Mouse (Mus musculus): ENCODE results near the gene Vldlr.

Vldlr gene

DNA sequence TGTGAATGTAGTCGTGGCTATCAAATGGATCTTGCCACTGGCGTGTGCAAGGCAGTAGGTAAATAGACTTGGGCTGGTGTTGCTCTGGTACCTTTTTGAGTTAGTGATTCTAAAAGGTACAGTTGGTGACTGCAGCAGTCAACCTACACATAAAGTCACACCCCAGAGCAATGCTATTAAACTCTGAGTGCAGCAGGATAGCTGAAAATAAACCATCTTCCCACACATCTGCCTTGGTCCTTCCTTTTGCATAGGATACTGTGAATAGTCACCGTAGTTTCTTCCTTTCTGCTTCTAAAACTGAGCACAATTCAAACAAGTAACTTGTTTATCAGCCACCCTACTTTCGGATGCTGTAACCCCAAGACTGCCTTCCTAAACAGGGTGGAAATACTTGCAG lies 23.6 kb downstream of the Vldlr start:
- no peak for DNase-seq

- DNase-seq = no peak
Observed at GRCm38 (mm10) chr19:27243527-27243926, 27.2 kb downstream of the Vldlr start.

DNA sequence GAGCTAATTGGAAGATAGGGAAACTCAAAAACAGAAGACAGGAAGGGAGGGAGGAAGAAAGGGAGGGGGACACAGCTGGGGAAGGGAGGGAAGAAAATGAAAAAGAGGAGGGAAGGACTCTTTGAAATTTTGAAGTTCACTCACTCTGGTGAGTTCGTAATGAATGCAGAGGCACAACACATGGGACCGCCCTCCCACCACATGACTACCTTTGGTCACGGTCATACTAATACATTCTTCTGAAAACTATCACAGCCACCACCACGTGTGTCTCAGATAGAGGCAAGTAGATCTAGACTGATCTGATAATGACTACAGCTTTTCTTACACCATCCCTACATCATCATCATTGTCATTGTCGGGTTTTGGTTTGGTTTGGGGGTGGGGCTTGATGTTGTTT lies 38.5 kb downstream of the Vldlr start:
- DNase-seq = no peak

GRCm38 (mm10) chr19:27255678-27256077 lies 39.4 kb downstream of the Vldlr start:
- DNase-seq = no peak

GRCm38 (mm10) chr19:27260102-27260501 lies 43.8 kb downstream of the Vldlr start:
- DNase-seq = no peak

DNA sequence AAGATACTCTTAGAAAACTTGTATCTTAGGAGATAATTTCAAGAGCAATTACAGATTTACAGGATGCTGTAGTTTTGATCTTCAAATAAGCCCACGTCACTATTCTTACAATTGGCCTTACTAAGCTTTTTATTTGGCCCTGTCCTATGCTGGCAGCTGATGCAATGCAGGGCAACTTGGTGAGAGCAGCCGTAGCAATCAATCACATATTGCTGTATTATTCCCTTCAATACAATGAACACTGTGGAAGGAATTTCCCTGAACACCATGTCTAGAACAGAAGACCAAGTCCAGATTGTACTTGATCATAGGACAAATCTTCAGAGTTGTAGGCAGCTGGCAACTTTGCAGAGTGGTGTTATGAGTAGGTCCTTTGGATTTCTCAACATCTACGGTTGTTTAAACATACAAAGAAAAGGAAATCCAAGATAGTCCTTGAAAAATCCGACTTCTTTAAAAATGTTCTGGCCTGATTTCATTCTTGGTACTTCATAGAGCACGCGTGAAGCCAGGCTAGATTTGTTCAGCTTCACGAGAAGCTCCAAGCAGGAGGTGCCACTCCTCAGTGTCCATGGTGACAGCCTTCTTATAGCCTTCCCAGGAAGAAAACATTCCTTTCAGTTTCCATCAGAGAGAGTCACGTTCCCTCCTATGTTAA lies 44.5 kb downstream of the Vldlr start:
- DNase-seq = no peak

GRCm38 (mm10) chr19:27262141-27262540 lies 45.9 kb downstream of the Vldlr start:
- no peak for DNase-seq

- DNase-seq = no peak
Observed at GRCm38 (mm10) chr19:27273385-27273784, 57.1 kb downstream of the Vldlr start.

DNA sequence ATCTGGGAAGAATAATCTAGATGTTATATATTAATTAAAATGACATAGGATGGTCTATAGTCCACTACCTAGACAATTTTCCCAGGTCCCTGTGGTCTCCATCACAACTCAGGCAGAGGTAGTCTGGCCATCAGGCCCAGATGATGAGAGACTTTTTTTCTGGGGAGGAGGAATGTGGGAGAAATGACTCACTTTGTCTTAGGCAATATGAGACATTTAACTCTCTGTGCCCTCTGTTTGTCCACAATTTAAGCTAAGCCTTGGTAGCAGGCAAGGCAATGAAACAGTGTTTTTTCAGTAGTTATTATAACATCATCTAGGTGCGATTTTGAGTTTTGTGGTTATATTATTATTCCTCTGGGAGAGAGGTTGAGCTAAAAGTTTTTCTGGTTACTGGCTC lies 58.1 kb downstream of the Vldlr start:
- DNase-seq = no peak

DNA sequence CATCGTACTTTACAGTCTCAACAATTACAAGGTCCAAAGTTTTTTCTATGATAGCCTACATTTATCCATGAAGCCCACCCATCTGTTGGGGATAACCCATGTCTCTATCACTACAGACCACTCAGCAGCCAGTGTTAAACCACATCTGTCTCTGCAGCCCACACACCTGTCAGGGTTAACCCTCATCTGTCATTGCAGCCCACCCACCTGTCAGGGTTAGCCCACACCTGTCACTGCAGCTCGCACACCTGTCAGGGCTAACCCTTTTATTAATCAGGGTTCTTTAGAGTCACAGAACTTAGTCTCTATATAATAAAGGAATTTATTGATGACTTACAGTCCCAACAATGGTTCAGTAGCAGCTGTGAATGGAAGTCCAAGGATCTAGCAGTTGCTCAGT lies 62.9 kb downstream of the Vldlr start:
- DNase-seq = no peak
